Mouse (Mus musculus): ENCODE results near the gene Sh3bgrl2.
A peak's percentile ranks its signal among the peaks of the same experiment; 100 is the strongest.
"Not testable (repeated sequence)": the region's sequence is repeated elsewhere in the genome, so short reads cannot be mapped to it uniquely, and the experiment has no call there.

The Sh3bgrl2 gene

DNA sequence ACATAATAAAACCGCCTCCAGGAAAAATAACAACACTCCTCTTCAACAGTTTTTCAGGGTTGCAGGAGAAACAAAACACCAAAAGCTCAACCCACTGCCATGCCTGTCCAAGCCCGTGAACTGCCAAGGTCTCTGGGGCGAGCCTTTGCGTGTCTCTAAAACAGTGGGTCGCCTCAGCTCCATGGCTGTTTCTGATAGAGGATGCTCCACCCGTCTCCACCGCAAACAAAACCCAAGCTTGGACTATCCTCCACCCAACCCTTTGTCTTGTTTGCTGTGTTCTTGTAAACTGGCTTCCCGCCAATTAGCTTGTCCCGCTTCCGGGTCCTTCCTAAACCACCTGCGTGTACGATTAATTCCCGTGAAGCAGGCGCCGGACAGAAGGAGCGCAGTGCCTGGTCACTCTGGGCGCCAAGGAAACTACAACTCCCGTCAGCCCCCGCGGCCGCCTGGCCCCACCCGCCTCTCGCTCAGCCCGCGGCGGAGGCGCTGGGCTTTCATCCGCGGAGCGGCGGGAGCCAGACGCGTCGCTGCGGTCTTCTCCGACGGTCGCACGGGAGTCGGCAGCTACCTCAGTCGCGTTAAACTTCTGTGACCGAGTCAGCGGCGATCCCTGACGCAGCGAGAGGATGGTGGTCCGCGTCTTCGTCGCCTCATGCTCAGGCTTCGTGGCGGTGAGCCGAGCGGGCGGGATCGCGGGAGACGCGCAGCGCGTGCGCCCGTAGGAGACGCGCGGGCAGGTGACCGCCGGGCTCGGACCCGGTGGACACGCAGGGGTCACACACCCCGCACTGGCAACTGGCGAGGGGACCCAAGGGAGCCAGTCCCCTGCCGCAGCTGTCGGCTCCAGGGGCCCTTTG, at the start of gene Sh3bgrl2:
Sh3bgrl2 (plus strand) TSS at position 498 of the 860 bp plus-strand sequence.
- peak; percentile 72 to 80 for DNase-seq (ENCODE audit: low spot score in 2 of 2)

DNA sequence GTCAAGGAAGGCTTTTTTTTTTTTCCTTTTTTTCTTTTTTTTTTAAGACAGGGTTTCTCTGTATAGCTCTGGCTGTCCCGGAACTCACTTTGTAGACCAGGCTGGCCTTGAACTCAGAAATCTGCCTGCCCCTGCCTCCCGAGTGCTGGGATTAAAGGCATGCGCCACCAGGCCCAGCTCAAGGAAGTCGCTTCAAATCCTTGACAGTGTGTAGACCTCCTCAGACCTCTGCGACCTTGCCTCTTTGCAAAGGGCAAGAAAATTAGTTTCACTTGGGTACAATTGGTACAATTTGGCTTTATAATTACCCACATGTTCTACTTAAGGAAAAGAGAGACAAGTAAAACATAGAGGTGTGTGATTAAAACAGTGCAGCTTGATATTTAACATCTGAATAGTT, 29.0 kb upstream of the Sh3bgrl2 start:
- not testable (repeated sequence) for DNase-seq (ENCODE audit: low spot score in 2 of 2)

DNA sequence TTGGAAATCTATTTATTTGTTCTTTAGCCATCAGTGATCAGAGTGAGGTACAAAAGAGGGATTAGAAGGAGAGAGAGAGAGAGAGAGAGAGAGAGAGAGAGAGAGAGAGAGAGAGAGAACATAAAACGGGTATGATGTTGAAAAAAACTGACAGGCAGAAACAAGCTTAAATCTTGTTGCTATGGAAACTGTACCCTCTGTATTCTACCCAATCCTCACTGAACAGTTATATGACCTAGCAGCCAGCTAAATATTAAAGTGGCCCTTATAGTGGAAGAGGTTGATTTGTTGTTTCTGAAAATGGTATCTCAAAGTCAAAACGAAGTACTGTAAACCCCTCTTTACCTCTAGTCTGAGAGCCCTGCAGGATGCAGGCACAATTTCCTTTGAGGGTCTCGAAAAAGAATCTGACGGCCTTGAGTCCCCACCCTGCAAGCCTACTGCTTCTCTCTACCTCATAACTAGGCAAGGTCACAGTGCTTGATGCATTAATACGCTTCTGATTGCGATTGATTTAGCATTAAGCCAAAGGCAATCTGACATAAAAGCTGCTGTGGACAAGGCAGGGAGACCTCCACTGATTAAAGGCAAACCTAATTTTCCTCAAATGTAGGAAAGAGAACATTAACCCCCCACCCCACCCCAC, 28.5 kb upstream of the Sh3bgrl2 start:
- no peak for DNase-seq (ENCODE audit: low spot score in 2 of 2)

DNA sequence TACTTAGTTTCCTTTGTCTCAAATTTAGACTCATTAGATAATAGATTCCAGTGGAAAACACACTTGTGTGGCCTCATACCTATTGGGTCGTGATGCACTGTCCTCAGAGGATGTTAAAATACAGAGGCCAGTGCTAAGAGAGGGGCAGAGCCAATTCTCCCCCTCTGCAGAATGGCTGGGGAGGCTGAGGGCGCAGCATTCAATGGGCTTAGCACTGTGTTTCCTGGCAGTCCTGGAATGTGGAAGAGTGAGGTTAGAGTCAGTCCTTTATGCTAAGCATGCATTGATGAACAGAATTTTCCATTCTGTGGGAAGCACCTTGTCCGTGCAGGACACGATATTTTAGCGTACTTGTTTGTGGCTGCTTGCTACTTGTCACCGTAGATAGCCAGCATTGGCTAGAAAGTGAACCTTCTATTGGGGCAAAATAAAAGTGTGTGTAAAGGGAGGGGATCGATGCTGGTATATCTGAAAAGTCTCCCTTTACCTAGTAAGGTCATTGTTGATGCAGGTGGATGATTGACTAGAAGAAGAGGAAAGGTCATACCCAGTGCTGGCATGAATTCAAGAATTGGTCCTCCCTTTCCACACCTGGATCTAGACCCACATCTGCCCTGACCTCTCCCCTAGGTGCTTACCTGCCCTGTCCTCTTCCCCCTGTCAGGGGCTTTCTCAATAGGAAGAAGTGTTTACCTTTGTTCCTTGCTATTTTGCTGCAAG, 20.6 kb upstream of the Sh3bgrl2 start:
- DNase-seq (ENCODE audit: low spot score in 2 of 2) = no peak

DNA sequence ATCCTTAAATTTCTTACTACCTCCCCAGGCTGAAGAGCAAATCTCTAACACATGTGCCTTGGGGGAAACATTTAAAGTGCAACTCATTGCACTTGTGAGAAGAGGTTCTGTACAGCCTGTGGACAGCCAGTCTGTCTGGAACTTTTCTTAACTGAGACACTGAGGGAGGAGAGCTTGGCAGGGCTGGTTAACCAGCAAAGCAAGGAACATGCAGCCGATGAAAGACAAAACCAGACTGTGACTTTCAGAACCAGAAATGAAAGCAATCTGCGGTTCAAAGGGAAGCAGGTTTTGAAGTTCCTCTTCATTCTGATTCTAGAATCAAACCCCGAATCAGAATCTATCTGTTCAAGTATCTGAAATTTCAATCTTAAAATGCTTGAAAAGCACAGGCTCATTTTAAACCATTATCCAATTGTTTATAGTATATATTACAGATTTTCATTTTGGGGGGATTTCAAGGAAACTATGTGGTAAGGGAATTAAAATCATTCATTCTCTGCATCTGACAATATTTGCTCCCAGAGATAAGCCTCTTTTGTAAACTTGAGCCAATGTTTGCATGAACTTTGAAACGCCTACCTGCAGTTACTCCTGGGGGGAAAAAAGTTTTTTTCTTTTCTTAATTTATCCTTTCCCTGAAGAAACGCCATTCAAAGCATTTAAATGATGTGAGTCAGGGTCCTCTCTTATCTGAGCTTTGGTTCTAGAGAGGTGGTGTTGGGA, 14.9 kb upstream of the Sh3bgrl2 start:
- no peak for DNase-seq (ENCODE audit: low spot score in 2 of 2)

DNA sequence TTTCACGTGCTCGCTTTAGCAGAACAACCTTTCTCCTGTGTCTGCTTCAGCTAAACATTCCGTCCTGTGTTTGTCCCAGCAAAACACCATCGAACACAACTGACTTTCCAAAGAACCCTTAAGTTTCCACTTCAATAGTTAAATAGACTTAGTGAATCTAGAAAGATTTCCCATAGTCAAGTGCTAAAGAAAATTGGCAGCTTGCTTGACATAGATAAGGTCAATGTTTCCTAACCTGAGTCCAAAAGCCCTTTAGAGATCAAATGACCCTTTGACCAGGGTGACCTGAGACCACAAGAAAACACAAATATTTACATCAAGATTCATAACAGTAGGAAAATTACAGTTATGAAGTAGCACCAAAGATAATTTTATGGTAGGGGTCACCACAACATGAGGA, 11.2 kb upstream of the Sh3bgrl2 start:
- no peak for DNase-seq (ENCODE audit: low spot score in 2 of 2)

DNA sequence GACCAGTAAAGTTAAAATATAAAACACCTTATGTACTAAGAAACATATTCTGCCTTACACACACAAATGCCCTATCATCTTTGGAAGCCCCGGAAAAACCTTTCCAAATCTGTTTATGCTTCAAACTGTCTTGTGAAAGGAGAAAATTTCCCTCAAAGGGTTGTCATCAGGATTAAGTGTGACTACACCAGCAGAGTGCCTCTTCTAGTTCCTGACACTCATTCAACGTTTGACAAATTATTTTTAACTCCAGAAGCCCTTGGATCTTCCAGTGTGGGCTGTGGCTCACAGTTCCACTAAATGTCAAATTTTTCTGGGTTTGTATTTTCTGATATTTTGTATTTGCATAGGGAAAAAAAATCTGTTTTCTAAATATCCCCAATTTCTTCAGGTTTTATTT, 10.6 kb upstream of the Sh3bgrl2 start:
- no peak for DNase-seq (ENCODE audit: low spot score in 2 of 2)

DNA sequence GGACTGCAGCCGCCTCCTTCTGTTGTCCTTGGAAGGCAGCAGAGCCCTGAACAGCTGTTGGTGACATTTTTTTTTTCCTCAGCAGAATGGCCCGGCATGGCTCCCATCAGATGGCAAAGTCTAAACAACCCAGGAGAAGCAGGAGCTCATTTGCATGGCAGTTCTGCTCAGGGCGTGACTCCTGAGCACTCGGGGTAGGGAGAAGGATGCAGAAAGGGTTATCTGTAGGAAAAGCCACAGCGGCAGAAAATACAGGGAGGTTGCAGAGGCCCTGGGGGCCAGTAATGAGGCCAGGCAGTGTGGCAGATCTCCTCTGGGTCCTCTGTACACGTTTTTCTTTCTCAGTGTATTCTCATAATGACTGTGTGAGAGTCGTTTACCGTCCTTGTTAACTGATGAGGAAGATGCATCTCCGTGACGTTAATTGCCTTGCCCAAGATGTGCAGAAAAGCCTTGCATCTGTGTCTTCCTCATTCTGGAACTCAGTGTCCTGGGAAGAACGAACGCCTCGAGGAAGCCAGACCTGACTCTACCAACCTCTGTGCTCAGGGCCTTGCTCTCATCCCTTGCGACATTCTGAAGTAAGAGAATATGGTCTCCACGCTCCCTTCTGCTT, 10.1 kb upstream of the Sh3bgrl2 start:
- DNase-seq (ENCODE audit: low spot score in 2 of 2) = no peak

DNA sequence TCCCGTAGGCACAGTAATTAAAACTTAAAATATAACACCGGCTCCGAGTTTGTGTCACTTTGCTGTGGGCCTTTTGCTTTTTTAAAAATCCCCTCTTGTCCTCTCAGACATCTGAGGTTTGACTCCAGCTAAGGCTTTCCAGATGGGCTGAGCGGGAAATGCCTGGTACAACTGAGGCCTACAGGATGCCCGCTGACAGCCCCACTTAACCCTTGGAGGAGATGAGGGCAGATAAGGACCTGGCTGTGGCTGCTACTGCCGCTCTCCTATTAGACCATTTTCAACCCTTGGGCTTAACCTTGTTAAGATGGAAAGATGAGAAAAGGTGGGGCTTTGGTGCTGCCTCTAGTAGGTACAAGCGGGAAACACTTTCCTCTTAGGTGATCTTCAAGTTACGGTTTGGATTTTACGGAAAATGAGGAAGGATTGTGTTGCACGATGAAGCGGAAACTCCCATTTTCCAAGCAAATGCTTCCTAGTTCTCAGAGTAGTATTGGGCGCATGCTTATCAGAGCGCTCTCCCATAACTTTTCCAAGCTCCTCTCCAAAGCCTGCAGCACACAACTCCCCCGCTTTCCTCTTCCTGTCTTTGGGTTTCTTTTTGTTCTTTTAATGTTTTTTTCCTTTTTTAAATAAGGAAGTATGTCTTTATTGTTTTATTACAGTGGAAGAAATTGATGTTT, 8.2 kb upstream of the Sh3bgrl2 start:
- no peak for DNase-seq (ENCODE audit: low spot score in 2 of 2)

DNA sequence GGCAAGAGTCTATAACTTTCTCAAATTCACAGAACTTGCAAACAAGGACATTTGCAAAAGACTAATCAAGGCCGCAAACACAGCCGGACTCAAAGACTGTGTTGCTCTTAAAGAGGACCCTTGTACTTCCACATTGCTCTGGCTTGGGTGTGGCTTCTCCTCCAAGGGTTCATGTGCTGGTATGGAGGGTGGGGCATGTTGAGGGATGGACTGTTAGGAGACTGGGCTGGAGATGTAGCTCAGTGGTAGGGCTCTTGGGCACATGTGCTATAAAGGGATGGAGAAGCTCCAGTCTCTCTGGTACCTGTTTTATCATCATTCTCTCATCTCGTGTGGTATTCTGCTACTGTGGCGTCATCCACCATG, 7.7 kb upstream of the Sh3bgrl2 start:
- DNase-seq (ENCODE audit: low spot score in 2 of 2) = no peak

DNA sequence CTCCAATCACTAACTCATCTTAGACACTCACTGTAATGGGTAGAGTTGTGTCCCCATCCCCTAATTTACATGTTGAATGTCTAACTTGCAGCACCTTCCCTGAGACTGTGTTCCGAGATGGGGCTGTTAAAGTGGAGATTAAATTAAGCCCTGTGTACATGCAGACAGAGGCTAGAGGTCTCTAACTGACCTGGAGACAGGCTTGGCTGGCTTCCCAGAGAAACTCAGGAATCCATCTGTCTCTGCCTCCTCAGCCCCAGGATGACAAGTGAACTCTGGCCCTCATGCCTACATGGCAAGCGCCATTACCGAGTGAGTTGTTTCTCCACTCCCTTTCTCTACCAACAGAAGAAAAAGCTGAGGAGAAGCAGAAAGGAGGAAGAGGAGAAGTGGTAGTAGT, 7.2 kb upstream of the Sh3bgrl2 start:
- no peak for DNase-seq (ENCODE audit: low spot score in 2 of 2)

DNA sequence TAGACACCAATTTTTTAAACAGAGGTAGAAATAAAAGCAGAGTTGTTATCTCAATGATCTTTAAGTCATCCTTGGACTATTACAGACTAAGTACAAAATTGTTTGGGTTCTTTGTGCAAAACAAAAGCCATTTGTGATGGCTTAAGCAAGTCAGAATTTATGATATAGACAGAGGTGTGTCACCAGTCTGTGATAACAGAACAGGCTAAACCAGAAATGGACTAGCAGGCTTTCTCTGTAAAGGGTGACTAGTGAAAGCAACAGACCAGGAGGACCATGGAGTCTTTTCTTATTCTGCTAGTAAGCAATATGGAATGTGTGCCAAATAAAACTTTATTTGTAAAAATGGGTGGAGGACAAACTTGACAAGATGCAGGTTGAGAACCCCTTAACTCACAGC, 2.9 kb upstream of the Sh3bgrl2 start:
- DNase-seq (ENCODE audit: low spot score in 2 of 2) = no peak

DNA sequence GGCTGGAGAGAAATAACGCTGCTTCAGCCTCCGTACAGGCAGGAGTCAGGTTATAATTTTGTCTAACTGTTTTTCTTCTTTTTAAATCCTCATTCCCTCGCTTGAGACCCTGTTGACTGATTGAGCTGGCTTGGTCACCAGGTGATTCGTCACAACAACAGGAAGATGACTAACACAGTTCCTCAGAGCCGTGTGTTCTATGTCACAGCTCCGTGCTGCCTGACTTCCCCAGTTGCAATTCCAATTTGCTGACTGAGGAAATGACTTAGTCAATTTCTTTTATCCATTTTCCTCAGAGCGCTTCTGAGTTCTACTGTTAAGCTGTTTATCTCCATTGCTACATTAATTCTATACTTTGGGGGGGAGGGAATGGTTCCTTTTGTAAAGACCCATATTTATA, 1.8 kb upstream of the Sh3bgrl2 start:
- DNase-seq (ENCODE audit: low spot score in 2 of 2) = no peak

DNA sequence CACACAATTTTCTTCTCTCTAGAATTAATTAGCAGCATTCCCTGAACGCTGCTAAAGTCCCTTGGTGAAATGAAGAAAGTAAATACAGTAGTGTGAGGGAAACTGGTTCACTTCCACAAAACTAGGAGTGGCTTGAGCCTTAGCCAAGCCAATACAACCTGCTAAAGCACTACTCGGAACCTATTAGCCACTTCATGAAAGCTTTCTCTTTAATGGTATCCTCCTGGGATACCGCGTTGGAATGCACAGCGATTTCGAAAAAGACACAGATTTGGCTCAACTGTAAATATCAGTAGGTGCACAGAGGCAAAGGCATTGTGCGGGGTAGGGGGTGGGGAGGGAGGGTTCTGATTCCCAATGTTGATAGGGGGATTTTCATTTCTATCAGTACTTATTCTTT, 898 bp upstream of the Sh3bgrl2 start:
- DNase-seq (ENCODE audit: low spot score in 2 of 2) = no peak

DNA sequence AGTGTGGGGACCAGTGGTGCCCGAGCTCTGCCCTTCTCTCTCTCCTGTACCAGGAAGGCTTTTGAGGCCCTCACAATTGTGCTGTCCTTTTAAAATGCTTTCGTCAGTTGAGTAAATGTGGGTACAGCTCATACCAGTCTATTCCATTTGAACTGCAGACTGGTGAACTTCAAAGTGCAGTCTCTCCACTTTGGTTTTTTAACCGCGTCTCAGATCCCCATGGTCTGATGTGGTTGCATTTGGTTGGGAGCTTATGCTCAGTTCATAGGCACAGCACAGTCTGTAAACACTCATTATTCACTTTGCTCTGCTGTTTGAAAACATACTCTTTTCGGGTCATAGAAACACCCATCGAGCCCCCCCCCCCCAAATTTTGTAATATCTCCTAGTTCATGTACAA, 1.7 kb downstream of the Sh3bgrl2 start:
- DNase-seq (ENCODE audit: low spot score in 2 of 2) = no peak

DNA sequence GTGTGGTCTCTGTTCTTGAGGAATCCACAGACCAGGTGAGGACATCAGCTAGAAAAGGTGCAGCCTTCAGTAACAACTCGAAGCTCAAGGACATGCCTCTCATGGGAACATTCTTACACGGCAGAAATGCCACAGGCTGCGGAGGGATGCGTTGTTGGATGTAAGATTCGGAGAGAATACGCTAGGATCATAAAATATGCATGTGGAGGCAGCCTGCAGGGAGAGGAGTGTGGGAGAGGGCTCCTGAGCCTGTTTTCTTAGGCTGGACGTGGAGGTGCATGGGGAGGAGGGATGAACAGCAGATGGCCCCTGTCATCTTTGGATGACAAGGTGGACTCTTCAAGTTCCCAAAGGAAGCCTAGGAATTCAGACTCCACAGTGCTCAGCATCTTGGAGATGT, 3.0 kb downstream of the Sh3bgrl2 start:
- DNase-seq (ENCODE audit: low spot score in 2 of 2) = no peak

DNA sequence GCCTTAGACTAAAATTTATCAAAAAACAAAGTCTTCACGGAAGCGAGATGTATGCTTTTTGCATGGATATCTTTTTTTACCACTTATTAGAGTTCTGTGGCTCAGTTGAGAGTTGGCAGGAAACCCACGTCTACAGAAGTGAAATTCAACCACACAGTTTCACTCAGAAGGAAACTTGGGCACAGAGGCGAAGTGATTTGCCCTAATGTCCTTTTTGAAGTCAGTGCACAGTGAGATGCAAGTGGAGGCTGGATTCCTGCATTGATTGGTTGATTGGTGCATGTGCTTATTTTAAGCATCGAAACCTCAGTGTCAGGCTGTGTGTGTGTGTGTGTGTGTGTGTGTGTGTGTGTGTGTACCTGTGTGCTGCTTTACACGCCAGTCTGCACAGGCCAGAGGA, 3.5 kb downstream of the Sh3bgrl2 start:
- no peak for DNase-seq (ENCODE audit: low spot score in 2 of 2)

DNA sequence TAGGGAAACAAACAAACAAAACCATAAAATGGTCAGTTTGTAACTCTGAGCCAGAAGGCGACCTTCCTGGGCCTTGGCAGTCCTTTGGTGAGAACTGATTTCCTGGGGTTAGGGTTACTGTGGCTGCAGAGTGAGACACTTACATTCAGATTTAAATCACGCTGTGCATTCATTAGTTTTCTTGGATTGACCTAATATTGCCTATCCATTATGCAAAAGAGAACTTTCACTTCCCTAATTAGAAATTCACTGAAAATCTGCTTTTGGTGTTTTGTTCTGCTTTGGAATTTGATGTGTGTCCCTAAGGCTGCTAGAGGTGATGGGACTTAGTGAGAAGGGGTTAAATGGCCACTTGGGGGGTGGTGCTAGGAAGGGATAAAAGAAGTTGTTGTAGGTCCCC, 7.5 kb downstream of the Sh3bgrl2 start:
- DNase-seq (ENCODE audit: low spot score in 2 of 2) = no peak

DNA sequence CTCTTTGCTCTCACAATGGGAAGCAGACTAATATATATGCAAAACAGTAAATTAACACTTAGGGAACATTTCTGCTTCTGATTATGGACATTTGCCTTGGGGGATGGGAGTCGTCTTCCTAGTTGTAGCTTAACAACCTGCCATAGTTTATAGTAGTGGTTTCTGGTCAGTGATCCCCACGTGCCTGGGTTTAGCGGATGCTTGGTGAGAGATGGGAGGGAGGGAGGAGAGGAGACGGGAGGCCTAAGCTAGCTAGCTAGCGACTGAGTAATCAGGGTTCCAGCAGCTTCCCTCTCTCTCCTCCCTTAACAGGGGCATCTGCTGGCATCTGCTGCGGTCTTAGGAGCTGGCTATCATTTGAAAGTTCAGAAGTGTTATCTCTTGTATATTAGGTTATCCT, 8.1 kb downstream of the Sh3bgrl2 start:
- DNase-seq (ENCODE audit: low spot score in 2 of 2) = no peak

DNA sequence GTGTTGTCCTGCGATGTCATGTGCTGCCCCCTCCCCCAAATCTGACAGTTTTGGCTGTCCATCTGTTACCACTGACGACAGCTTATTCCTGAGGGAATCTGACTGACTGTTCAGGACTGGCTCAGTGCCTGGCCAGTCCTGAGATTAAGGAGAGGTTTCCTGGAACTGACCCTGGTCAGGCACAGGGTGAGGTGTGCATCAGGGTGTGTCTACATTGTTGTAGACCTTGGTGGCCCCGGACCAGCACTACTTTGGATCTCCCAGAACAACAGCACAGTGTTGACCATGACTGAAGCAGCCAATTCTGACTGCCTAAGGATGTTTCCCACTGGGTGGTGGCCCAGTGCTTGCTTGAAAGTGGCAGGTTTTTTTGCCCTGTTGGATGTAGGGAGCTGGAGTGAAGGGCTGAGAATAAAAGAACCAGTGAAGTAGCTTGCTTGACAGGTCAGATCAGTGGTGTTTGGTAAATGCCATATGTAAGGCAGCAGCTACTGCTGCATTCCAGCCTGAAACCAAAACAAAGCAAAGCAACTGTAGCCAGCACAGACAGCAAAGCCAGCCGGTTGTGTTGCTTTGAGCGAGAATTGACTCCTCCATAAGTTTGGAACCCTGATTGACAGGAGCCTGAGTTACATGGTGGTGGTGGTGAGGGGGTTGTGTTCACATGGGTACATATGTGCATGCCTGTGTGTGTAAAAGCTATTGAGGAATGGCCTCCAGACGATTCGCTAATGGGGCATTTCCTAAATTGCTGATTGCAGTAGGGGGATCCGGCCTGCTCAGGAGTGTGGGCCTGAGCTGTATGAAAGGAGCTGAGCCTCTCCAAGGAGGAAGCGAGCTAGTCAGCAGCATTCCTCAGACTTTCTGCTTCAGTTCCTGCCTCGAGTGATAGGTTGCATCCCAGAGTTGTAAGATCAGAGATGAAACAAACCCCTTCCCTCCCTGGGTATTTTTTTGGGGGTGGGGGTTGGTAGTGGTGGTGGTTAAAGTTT, 8.9 kb downstream of the Sh3bgrl2 start:
- no peak for DNase-seq (ENCODE audit: low spot score in 2 of 2)
